7 mouse cellular contexts compared by ENCODE assay signal in genomic region chr6:131360693-131361092, GRCm38 (mm10). TPM values are rescaled to one million over a fixed set of nuclear protein-coding genes. Genes with fewer than 3 reads are reported as not detected.
DNase-seq lines count a peak whose midpoint lies in the region; ATAC-seq and TF ChIP-seq lines count a peak whose summit lies in the region.

No protein-coding gene starts in this region.

- H3K4me1 ChIP-seq in MEL (ENCODE audit: control insufficient read depth in 1 of 2, insufficient read depth in 2 of 2, low read length in 2 of 2): peaks cover 22 to 24% of the 10 kb centered on the region in 2 experiments
- H3K4me1 ChIP-seq in midbrain, postnatal 0 days (ENCODE audit: insufficient read depth, low read length): no peaks in the 10 kb centered on the region

- TF ChIP-seq RAD21 in MEL (IDR thresholded peaks at IDR 0.05; ENCODE audit: low read depth, low read length): no peak

- DNase-seq in left cerebral cortex, postnatal 4 days: peak; percentile 6
- no peak for DNase-seq in left cerebral cortex, postnatal 36 days (ENCODE audit: low spot score in 2 of 2)
- peak; percentile 90 for DNase-seq in MEL (ENCODE audit: low read depth, low spot score)
- DNase-seq in midbrain, postnatal 0 days (ENCODE audit: low spot score): no peak
- no peak for DNase-seq in gastrocnemius, postnatal 10 days
- no peak for DNase-seq in thymus, postnatal 0 days (ENCODE audit: low spot score)

- H3K27me3 ChIP-seq in MEL (ENCODE audit: control insufficient read depth in 1 of 2, insufficient read depth in 2 of 2, low read length in 2 of 2): no peaks in the 10 kb centered on the region
- H3K27me3 ChIP-seq in midbrain, postnatal 0 days (ENCODE audit: insufficient read depth, low read length): no peaks in the 10 kb centered on the region

- ATAC-seq in common myeloid progenitor, adult 5-6 weeks (replicated peaks; ENCODE audit: low read depth, poor library complexity, severe bottlenecking): peak; percentile 34
- ATAC-seq in midbrain, postnatal 0 days (ENCODE audit: low FRiP score): 0 out of 2 replicates have a peak, but pooled peaks have one; percentile 41

- TF ChIP-seq CTCF in MEL (IDR thresholded peaks at IDR 0.05 in 2 of 3, conservative IDR thresholded peaks at IDR 0.05 in 1 of 3; ENCODE audit: control insufficient read depth in 1 of 3, insufficient read depth in 1 of 3, low read depth in 2 of 3, low read length in 3 of 3, poor library complexity in 1 of 3, severe bottlenecking in 1 of 3): no peak
- no peak for TF ChIP-seq CTCF in midbrain, postnatal 0 days (IDR thresholded peaks at IDR 0.05)

- H3K9ac ChIP-seq in MEL (ENCODE audit: control insufficient read depth, low read depth, low read length, poor library complexity, severe bottlenecking): no peak overlapping the region
- no peak overlapping the region for H3K9ac ChIP-seq in midbrain, postnatal 0 days (replicated peaks; ENCODE audit: low read length, poor library complexity, severe bottlenecking)

- intact Hi-C loops in left cerebral cortex, postnatal 4 days (cut with DNase I): no loop called here
- intact Hi-C loops in left cerebral cortex, postnatal 36 days (cut with DNase I): no loop called here

- H3K27ac ChIP-seq in MEL (ENCODE audit: control insufficient read depth, low read depth, low read length): no peak overlapping the region
- H3K27ac ChIP-seq in midbrain, postnatal 0 days (ENCODE audit: low read depth, low read length): no peak overlapping the region

- H3K36me3 ChIP-seq in MEL (ENCODE audit: control insufficient read depth in 1 of 2, insufficient read depth in 2 of 2, low read length in 2 of 2): peaks cover 11 to 25% of the 10 kb centered on the region in 2 experiments
- peaks cover 7% of the 10 kb centered on the region; the same call in 1 of the 2 replicates for H3K36me3 ChIP-seq in midbrain, postnatal 0 days (ENCODE audit: insufficient read depth, low read length)

- 0 out of 4 replicates have a peak, but pooled peaks of 1 of the 2 experiments have one; percentile 17 for TF ChIP-seq EP300 in MEL (IDR thresholded peaks at IDR 0.05; ENCODE audit: low read depth in 1 of 2, low read length in 2 of 2)

- peak in 1 of 2 experiments; percentile 44; a peak in 2 of 4 replicates for TF ChIP-seq POLR2A in MEL (IDR thresholded peaks at IDR 0.05; ENCODE audit: control insufficient read depth in 1 of 2, insufficient read depth in 1 of 2, low read depth in 1 of 2, low read length in 2 of 2, poor library complexity in 1 of 2)

- H3K79me2 ChIP-seq in MEL (ENCODE audit: control insufficient read depth, insufficient read depth, low read length, poor library complexity): no peaks in the 10 kb centered on the region

- no peak overlapping the region for H3K4me3 ChIP-seq in MEL (ENCODE audit: control insufficient read depth in 1 of 2, insufficient read depth in 1 of 2, low read depth in 2 of 2, low read length in 2 of 2)
- H3K4me3 ChIP-seq in midbrain, postnatal 0 days (ENCODE audit: low read depth, low read length): no peak overlapping the region

- no peak overlapping the region for H3K4me2 ChIP-seq in midbrain, postnatal 0 days (ENCODE audit: low read depth, low read length, poor library complexity, severe bottlenecking)

- 82% methylated on average over 5 of the region's 5 CpGs for WGBS in midbrain, postnatal 0 days

- H3K9me3 ChIP-seq in MEL (replicated peaks; ENCODE audit: insufficient read depth, low read length): no peaks in the 10 kb centered on the region
- H3K9me3 ChIP-seq in midbrain, postnatal 0 days (ENCODE audit: low read length): no peaks in the 10 kb centered on the region

TF ChIP-seq in MEL, 35 proteins besides CTCF, POLR2A, EP300 and RAD21:
- TF ChIP-seq MXI1 (IDR thresholded peaks at IDR 0.05; ENCODE audit: low read depth, low read length) (no peak), SIN3A (IDR thresholded peaks at IDR 0.05; ENCODE audit: low read length) (no peak; the same call in 1 of the 2 replicates), USF1 (IDR thresholded peaks at IDR 0.05; ENCODE audit: low read depth, low read length) (no peak), TCF12 (IDR thresholded peaks at IDR 0.05; ENCODE audit: low read depth, low read length) (no peak), E2F4 (IDR thresholded peaks at IDR 0.05; ENCODE audit: borderline replicate concordance, low read depth, low read length) (no peak), ZMIZ1 (IDR thresholded peaks at IDR 0.05; ENCODE audit: low read depth, low read length) (0 out of 2 replicates have a peak, but pooled peaks have one; percentile 40), GATA1 (IDR thresholded peaks at IDR 0.05; ENCODE audit: low read depth, low read length) (no peak), TBP (IDR thresholded peaks at IDR 0.05; ENCODE audit: low read depth, low read length) (no peak), MYB (IDR thresholded peaks at IDR 0.05; ENCODE audit: low read depth, low read length) (no peak), KAT2A (conservative IDR thresholded peaks at IDR 0.05; ENCODE audit: low read depth, low read length) (no peak; the same call in 1 of the 2 replicates), MAZ (IDR thresholded peaks at IDR 0.05; ENCODE audit: low read depth, low read length) (no peak), MYC (IDR thresholded peaks at IDR 0.05; ENCODE audit: low read depth, low read length) (0 out of 2 replicates have a peak, but pooled peaks have one; percentile 45), ETS1 (IDR thresholded peaks at IDR 0.05; ENCODE audit: low read depth, low read length) (no peak), NELFE (IDR thresholded peaks at IDR 0.05; ENCODE audit: low read depth, low read length) (peak; percentile 35; the same call in 1 of the 2 replicates), ELF1 (IDR thresholded peaks at IDR 0.05; ENCODE audit: low read depth, low read length) (peak; percentile 49; the same call in 1 of the 2 replicates), TAL1 (IDR thresholded peaks at IDR 0.05; ENCODE audit: low read length) (no peak), BHLHE40 (IDR thresholded peaks at IDR 0.05; ENCODE audit: borderline replicate concordance, low read depth, low read length) (no peak), ZKSCAN1 (IDR thresholded peaks at IDR 0.05; ENCODE audit: low read depth, low read length) (no peak), JUND (IDR thresholded peaks at IDR 0.05; ENCODE audit: low read depth, low read length) (no peak), MAX (IDR thresholded peaks at IDR 0.05; ENCODE audit: low read length) (no peak), ZC3H11A (IDR thresholded peaks at IDR 0.05; ENCODE audit: low read depth, low read length) (no peak), CHD1 (IDR thresholded peaks at IDR 0.05; ENCODE audit: low read depth, low read length) (no peak), POLR2AphosphoS5 (IDR thresholded peaks at IDR 0.05; ENCODE audit: borderline replicate concordance, low read depth, low read length) (no peak), USF2 (IDR thresholded peaks at IDR 0.05; ENCODE audit: borderline replicate concordance in 1 of 2, insufficient read depth in 1 of 2, low read depth in 1 of 2, low read length in 2 of 2) (no peak), CHD2 (IDR thresholded peaks at IDR 0.05; ENCODE audit: low read length) (peak; percentile 41), ZNF384 (IDR thresholded peaks at IDR 0.05; ENCODE audit: low read depth, low read length) (no peak), UBTF (IDR thresholded peaks at IDR 0.05; ENCODE audit: borderline replicate concordance, insufficient read depth, low read depth, low read length) (no peak), POLR2AphosphoS2 (IDR thresholded peaks at IDR 0.05; ENCODE audit: low read length) (no peak), RCOR1 (IDR thresholded peaks at IDR 0.05; ENCODE audit: low read depth, low read length) (no peak), MAFK (IDR thresholded peaks at IDR 0.05; ENCODE audit: borderline replicate concordance, low read depth, low read length) (no peak), NRF1 (IDR thresholded peaks at IDR 0.05; ENCODE audit: insufficient read depth, low read depth, low read length, poor library complexity, severe bottlenecking) (no peak), SMC3 (IDR thresholded peaks at IDR 0.05; ENCODE audit: low read depth, low read length) (no peak), MEF2A (IDR thresholded peaks at IDR 0.05; ENCODE audit: extremely low read depth, insufficient replicate concordance, low read depth, low read length, poor library complexity, severe bottlenecking) (no peak), HCFC1 (IDR thresholded peaks at IDR 0.05; ENCODE audit: low read depth, low read length) (0 out of 2 replicates have a peak, but pooled peaks have one; percentile 53), GABPA (IDR thresholded peaks at IDR 0.05; ENCODE audit: low read depth, low read length) (no peak)

RNA-seq across cellular contexts. Expression of gene Styk1, which starts 7.3 kb away (rescaled TPM):
- 1 to 10 TPM; 6.6 to 6.7 TPM for total RNA-seq in left cerebral cortex, postnatal 4 days (2021)
- total RNA-seq in left cerebral cortex, postnatal 36 days (2021): under 1 TPM in 1 of 2 experiments, not detected in 1; 0.34 TPM
- total RNA-seq in MEL (2012; rRNA removed): 0.12 and 0.20 TPM in 2 replicates
- under 1 TPM in 1 of 2 experiments, not detected in 1; 0.11 TPM for polyA plus RNA-seq in MEL (2012; ENCODE audit: insufficient read depth in 1 of 2, insufficient read length in 2 of 2, low read depth in 1 of 2, low replicate concordance in 2 of 2, missing spikeins in 1 of 2)
- total RNA-seq in common myeloid progenitor, adult 5-6 weeks (2017): 0.09 and 0.29 TPM in 2 replicates
- 4.9 and 7.3 TPM in 2 replicates for total RNA-seq in midbrain, postnatal 0 days (2014; rRNA removed)
- 6.7 and 6.9 TPM in 2 replicates for polyA plus RNA-seq in midbrain, postnatal 0 days (2015; fragmentation: Nextera tagmentation; extraction: Ambion mirVana)
- under 1 TPM; 0.88 to 0.94 TPM for total RNA-seq in gastrocnemius, postnatal 10 days (2021)
- 0.14 and 0.32 TPM in 2 replicates for polyA plus RNA-seq in thymus, postnatal 0 days (2015; fragmentation: Nextera tagmentation; extraction: Ambion mirVana)

RNA-seq across cellular contexts. Expression of gene Ybx3, which starts 27.6 kb away (rescaled TPM):
- total RNA-seq in left cerebral cortex, postnatal 4 days (2021): 100 to 1,000 TPM; 153 to 174 TPM
- total RNA-seq in left cerebral cortex, postnatal 36 days (2021): 10 to 100 TPM; 40.9 to 44.5 TPM
- total RNA-seq in MEL (2012; rRNA removed): 575 and 609 TPM in 2 replicates
- polyA plus RNA-seq in MEL (2012; ENCODE audit: insufficient read depth in 1 of 2, insufficient read length in 2 of 2, low read depth in 1 of 2, low replicate concordance in 2 of 2, missing spikeins in 1 of 2): 1,000 to 10,000 TPM in 1 of 2 experiments, 100 to 1,000 TPM in 1; 105 to 1,042 TPM
- 642 and 683 TPM in 2 replicates for total RNA-seq in common myeloid progenitor, adult 5-6 weeks (2017)
- 104 and 111 TPM in 2 replicates for total RNA-seq in midbrain, postnatal 0 days (2014; rRNA removed)
- polyA plus RNA-seq in midbrain, postnatal 0 days (2015; fragmentation: Nextera tagmentation; extraction: Ambion mirVana): 28.1 and 33.6 TPM in 2 replicates
- total RNA-seq in gastrocnemius, postnatal 10 days (2021): 100 to 1,000 TPM; 642 to 665 TPM
- polyA plus RNA-seq in thymus, postnatal 0 days (2015; fragmentation: Nextera tagmentation; extraction: Ambion mirVana): 39.0 and 47.6 TPM in 2 replicates

Comparison
In these comparisons a context has a peak if more than half of its experiments do, and no peak if none do; other contexts are left out.
1. DNase-seq: peak in left cerebral cortex, postnatal 4 days (single experiment) and MEL (single experiment); none in left cerebral cortex, postnatal 36 days (0 of 2), midbrain, postnatal 0 days (single experiment), gastrocnemius, postnatal 10 days (single experiment) and thymus, postnatal 0 days (single experiment).